Mouse (Mus musculus) embryonic fibroblast, embryonic 13.5 days (primary cell): ENCODE results near the gene Rbms2. TPM values are rescaled to one million over a fixed set of nuclear protein-coding genes. Genes with fewer than 3 reads are reported as not detected.

Source experiments
- H3K27ac ChIP-seq: 2 replicates; pipeline ENCODE4 v1.5.1; 2012; ENCODE audit warnings: low read length, control low read depth, inconsistent platforms; ENCODE audit not compliant: insufficient read depth
- H3K4me1 ChIP-seq: 2 replicates; pipeline ENCODE4 v1.6.1; 2011; ENCODE audit warnings: low read length; ENCODE audit not compliant: control insufficient read depth, insufficient read depth
- H3K4me3 ChIP-seq: 2 replicates; pipeline ENCODE4 v1.5.1; 2011; ENCODE audit warnings: mild to moderate bottlenecking, control low read depth, low read length; ENCODE audit not compliant: insufficient read depth
- CTCF ChIP-seq: IDR thresholded peaks from 2 replicates; pipeline ENCODE4 v1.5.1; 2011; ENCODE audit warnings: mild to moderate bottlenecking, control low read depth, low read length, moderate library complexity, borderline replicate concordance; ENCODE audit not compliant: insufficient read depth
- POLR2A ChIP-seq: IDR thresholded peaks from 2 replicates; pipeline ENCODE4 v1.6.1; 2011; ENCODE audit warnings: low read depth, mild to moderate bottlenecking, control low read depth, low read length, moderate library complexity
- polyA plus RNA-seq: library from polyadenylated mRNA; stranded (reverse); fragments of >200 nt; gene quantifications from 2 replicates; pipeline ENCODE4 v1.2.4, GENCODE M21; 2011; ENCODE audit warnings: low read depth; ENCODE audit not compliant: missing spikeins, insufficient read length

The Rbms2 gene
- polyA plus RNA-seq, 1 experiment = 167 TPM

DNA sequence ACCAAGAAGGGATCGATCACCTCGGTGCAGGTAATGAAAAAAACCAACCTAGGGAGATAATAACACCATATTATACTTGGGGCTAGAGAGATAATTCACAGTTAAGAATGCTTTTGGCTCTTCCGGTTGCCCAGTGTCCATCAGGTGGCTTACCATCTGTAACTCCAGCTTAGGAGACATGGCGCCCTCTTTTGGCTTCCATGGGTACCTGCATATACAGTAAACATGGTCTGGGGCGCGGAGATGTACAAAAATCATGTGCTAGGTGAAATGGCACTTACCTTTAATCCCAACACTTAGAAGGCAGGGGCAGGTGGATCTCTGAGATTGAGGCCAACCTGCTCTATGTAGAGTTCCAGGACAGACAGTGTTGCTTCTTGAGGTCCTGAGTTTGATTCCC is 93.7 kb downstream of the Rbms2 start:
- Histone ChIP-seq H3K4me3 (no peak overlapping the region), H3K4me1 (peaks cover 2% of the 10 kb centered on the region; the same call in 1 of the 2 replicates), H3K27ac (no peak overlapping the region)
- TF ChIP-seq CTCF = no peak
- no peak for TF ChIP-seq POLR2A

DNA sequence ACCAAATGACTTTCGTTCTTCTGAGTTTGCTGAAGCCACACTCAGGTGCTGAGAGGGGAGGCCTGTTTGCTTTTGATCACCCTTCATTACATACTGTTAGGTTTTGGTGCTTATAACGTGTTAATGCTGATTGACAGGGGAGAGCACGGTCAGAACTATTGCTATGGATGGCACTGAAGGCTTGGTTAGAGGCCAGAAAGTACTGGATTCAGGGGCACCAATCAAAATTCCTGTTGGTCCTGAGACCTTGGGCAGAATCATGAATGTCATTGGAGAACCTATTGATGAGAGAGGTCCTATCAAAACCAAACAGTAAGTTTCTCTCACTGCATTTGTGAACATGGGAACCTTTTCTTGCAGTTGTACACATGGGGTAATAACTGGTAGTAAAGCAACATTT is 95.9 kb downstream of the Rbms2 start:
- H3K4me3 ChIP-seq = peak overlapping the region; percentile 93
- peaks cover 2% of the 10 kb centered on the region; the same call in 1 of the 2 replicates for H3K4me1 ChIP-seq
- no peak overlapping the region for H3K27ac ChIP-seq
- TF ChIP-seq CTCF (no peak), POLR2A (0 out of 2 replicates have a peak, but pooled peaks have one; percentile 3)

DNA sequence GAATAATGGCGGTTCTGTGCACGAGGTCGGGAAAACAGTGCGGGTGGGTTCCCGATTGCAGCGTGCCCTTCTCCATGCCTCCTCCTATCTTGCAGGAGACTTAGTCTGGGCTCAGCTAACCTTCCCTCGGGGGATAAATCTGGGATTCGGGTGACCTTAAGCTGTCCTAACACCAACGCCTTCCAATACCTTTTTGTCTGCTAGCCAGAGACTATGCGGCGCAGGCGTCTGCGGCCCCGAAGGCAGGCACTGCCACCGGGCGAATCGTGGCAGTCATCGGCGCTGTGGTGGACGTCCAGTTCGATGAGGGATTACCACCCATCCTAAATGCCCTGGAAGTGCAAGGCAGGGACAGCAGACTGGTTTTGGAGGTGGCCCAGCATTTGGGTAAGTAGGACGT is 96.4 kb downstream of the Rbms2 start:
- TF ChIP-seq CTCF (no peak), POLR2A (0 out of 2 replicates have a peak, but pooled peaks have one; percentile 11)

DNA sequence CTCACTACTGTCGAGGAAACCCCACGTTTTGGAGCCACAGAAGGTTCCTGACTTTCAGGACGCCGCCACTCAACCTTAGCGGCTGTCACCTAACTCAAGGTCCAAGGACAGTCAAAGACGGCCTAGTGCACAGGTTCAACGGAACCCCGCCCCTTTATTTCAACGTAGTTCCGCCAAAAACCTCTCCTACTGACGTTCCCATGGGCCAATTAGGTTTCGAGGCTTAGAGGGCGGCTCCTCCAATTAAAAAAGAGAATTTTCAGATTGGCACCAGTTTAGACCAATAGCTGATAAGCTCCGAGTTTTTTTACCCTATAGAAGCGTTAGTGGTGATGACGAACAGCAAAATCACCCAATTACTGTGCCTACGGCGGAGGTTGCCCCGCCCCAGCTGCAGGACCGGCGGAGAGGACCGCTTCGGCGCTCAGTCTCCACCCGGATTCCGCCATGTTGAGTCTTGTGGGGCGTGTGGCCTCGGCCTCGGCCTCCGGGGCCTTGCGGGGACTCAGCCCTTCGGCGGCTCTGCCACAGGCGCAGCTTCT is 97.1 kb downstream of the Rbms2 start, which contains the start of gene Atp5b:
Atp5b (plus strand) TSS at position 394 of the 542 bp plus-strand sequence.
- H3K27ac ChIP-seq = peak within 1 kb of the TSS; percentile 34
- peaks cover 2% of the 10 kb centered on the region; the same call in 1 of the 2 replicates for H3K4me1 ChIP-seq
- peak; percentile 93 for TF ChIP-seq POLR2A
- no peak for TF ChIP-seq CTCF
- peak within 1 kb of the TSS; percentile 93 for H3K4me3 ChIP-seq

More for the DNA sequence above, 96.4 kb downstream of the Rbms2 start:
- H3K4me3 ChIP-seq = peak overlapping the region; percentile 93
- H3K4me1 ChIP-seq = peaks cover 2% of the 10 kb centered on the region; the same call in 1 of the 2 replicates
- peak overlapping the region; percentile 34; the same call in 1 of the 2 replicates for H3K27ac ChIP-seq

DNA sequence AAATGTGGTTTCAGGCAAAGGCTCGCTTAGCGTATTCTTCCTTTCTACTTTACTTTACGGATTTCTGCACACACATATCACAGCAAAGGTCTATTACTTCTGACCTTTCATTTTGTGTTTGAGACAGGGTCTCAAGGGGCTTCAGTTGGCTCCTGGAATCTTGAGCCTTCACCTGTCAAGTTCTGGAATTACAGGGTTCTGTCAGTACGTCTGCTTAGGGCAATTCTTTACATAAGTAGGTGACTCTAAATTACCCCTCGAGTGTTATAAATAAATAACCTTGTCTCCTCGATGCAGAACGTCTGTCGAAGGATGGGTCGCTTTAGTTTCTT is 97.7 kb downstream of the Rbms2 start:
- H3K4me3 ChIP-seq = peak overlapping the region; percentile 69
- TF ChIP-seq POLR2A (no peak), CTCF (no peak)
- peaks cover 2% of the 10 kb centered on the region; the same call in 1 of the 2 replicates for H3K4me1 ChIP-seq
- H3K27ac ChIP-seq = peak overlapping the region; percentile 24

DNA sequence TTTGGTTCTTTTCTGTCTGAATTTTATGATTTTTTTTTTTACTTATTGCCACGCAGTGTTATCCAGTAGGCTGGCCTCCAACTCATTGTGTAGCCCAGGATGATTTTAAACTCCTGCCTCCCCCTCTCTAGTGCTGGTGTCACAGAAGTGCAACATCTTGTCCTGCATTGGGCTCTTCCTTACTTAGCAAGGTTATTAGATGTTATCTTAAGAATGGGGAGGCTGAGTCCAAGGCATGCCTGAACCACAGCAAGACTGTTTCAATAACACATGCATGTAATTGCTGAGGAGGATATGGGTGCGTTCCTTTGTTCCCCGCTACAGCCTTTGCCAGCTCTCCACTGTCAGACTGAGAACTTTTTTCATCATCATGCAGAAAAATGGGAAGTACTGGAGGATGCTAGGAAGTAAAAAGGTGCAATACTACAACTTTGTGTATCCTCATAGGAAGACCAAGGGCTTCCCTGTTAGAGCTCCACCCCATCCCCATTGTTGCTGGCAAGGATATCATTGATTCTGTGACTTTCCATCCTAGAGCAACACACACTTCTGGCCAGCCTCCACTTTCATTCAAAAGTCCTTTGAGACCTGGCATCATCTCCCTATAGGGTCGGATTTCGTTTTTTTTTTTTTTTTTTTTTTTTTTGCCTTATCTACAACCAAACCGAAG is 98.2 kb downstream of the Rbms2 start:
- peak overlapping the region; percentile 69 for H3K4me3 ChIP-seq
- TF ChIP-seq CTCF = no peak
- no peak for TF ChIP-seq POLR2A
- H3K4me1 ChIP-seq = peaks cover 2% of the 10 kb centered on the region; the same call in 1 of the 2 replicates
- peak overlapping the region; percentile 24; the same call in 1 of the 2 replicates for H3K27ac ChIP-seq

Other genes with a start within 250 kb of the Rbms2 start
- not detected in 2 replicates for gene Hsd17b6, start 172.7 kb downstream of the Rbms2 start, polyA plus RNA-seq
- 21.8 and 30.9 TPM in 2 replicates for gene Prim1, start 165.1 kb downstream of the Rbms2 start, polyA plus RNA-seq
- gene Naca, start 144.7 kb downstream of the Rbms2 start, polyA plus RNA-seq = 887 and 940 TPM in 2 replicates
- gene Ptges3, start 121.3 kb downstream of the Rbms2 start, polyA plus RNA-seq = 270 and 308 TPM in 2 replicates
- gene Atp5b, start 97.0 kb downstream of the Rbms2 start, polyA plus RNA-seq = 979 and 1,112 TPM in 2 replicates
- 32.4 and 36.8 TPM in 2 replicates for gene Baz2a, start 88.7 kb downstream of the Rbms2 start, polyA plus RNA-seq
- 1.1 and 1.2 TPM in 2 replicates for gene Gls2, start 14.2 kb upstream of the Rbms2 start, polyA plus RNA-seq
- gene Spryd4, start 31.5 kb upstream of the Rbms2 start, polyA plus RNA-seq = 14.5 and 17.6 TPM in 2 replicates
- gene Mip, start 45.5 kb upstream of the Rbms2 start, polyA plus RNA-seq = not detected in 2 replicates
- 9.7 and 18.9 TPM in 2 replicates for gene Timeless, start 51.8 kb upstream of the Rbms2 start, polyA plus RNA-seq
- 0.30 TPM in 1 of 2 replicates, not detected in the other for gene Apon, start 73.8 kb upstream of the Rbms2 start, polyA plus RNA-seq
- not detected in 2 replicates for gene Apof, start 88.4 kb upstream of the Rbms2 start, polyA plus RNA-seq
- 34.5 and 35.0 TPM in 2 replicates for gene Stat2, start 90.3 kb upstream of the Rbms2 start, polyA plus RNA-seq
- 0.42 TPM in 1 of 2 replicates, not detected in the other for gene Il23a, start 118.5 kb upstream of the Rbms2 start, polyA plus RNA-seq
- 10.2 and 14.2 TPM in 2 replicates for gene Pan2, start 123.0 kb upstream of the Rbms2 start, polyA plus RNA-seq
- 121 and 145 TPM in 2 replicates for gene Cnpy2, start 142.2 kb upstream of the Rbms2 start, polyA plus RNA-seq
- 204 and 207 TPM in 2 replicates for gene Cs, start 157.4 kb upstream of the Rbms2 start, polyA plus RNA-seq
- 20.5 and 24.6 TPM in 2 replicates for gene Coq10a, start 188.7 kb upstream of the Rbms2 start, polyA plus RNA-seq
- 59.1 and 63.1 TPM in 2 replicates for gene Ankrd52, start 196.8 kb upstream of the Rbms2 start, polyA plus RNA-seq
- gene Slc39a5, start 220.9 kb upstream of the Rbms2 start, polyA plus RNA-seq = not detected in 2 replicates
- gene Nabp2, start 231.2 kb upstream of the Rbms2 start, polyA plus RNA-seq = 42.0 and 44.9 TPM in 2 replicates
- 42.1 and 45.6 TPM in 2 replicates for gene Rnf41, start 231.4 kb upstream of the Rbms2 start, polyA plus RNA-seq